Mouse (Mus musculus) CH12.LX (cell line): ENCODE results near the gene Stat1. TPM values are rescaled to one million over a fixed set of nuclear protein-coding genes. Genes with fewer than 3 reads are reported as not detected.

Source experiments
- DNase-seq: peaks from one replicate; pipeline ENCODE4 v3.0.0-alpha.2; 2013; ENCODE audit errors: extremely low read depth
- H3K27ac ChIP-seq: 2 replicates; pipeline ENCODE4 v1.5.1; 2012; ENCODE audit warnings: low read depth, mild to moderate bottlenecking, control low read depth, moderate library complexity; ENCODE audit not compliant: insufficient read depth
- H3K27me3 ChIP-seq: replicated peaks from 2 replicates; pipeline ENCODE3; 2012; ENCODE audit warnings: inconsistent platforms
- H3K36me3 ChIP-seq, 2 experiments: replicated peaks in 1 of 2; 2 replicates each; pipeline versions ENCODE3 to v1.6.1; 2012; ENCODE audit warnings: inconsistent platforms in 1 of 2, low read length in 1 of 2, mild to moderate bottlenecking in 1 of 2, mixed read lengths in 1 of 2, moderate library complexity in 1 of 2; ENCODE audit not compliant: control insufficient read depth in 1 of 2, insufficient read depth in 1 of 2
- H3K4me1 ChIP-seq, 2 experiments: 2 replicates each; pipeline ENCODE4 v1.6.1; 2012; ENCODE audit warnings: inconsistent platforms in 1 of 2, moderate library complexity in 1 of 2; ENCODE audit not compliant: insufficient read depth in 2 of 2, control insufficient read depth in 1 of 2
- H3K4me2 ChIP-seq: 2 replicates; pipeline ENCODE4 v1.6.1; 2012; ENCODE audit warnings: low read depth, mild to moderate bottlenecking, control low read depth; ENCODE audit not compliant: poor library complexity, insufficient read depth, severe bottlenecking
- H3K4me3 ChIP-seq, 3 experiments: fragments of 150-350 bp in 1 of 3; sonication (generic) in 1 of 3; replicated peaks in 1 of 3; 2 replicates each; pipeline versions ENCODE3 to v1.5.1; 2011 to 2012; ENCODE audit warnings: low read depth in 2 of 3, low read length in 2 of 3, mild to moderate bottlenecking in 2 of 3, moderate library complexity in 2 of 3, control low read depth in 1 of 3, improper control_type of control experiment in 1 of 3, inconsistent platforms in 1 of 3, mixed read lengths in 1 of 3; ENCODE audit not compliant: poor library complexity in 1 of 3
- H3K79me2 ChIP-seq: replicated peaks from 2 replicates; pipeline ENCODE4 v1.6.1; 2012; ENCODE audit warnings: mild to moderate bottlenecking, moderate library complexity; ENCODE audit not compliant: control insufficient read depth, poor library complexity, insufficient read depth, severe bottlenecking; ENCODE audit errors: extremely low read depth
- H3K9ac ChIP-seq: 2 replicates; pipeline ENCODE4 v1.6.1; 2012; ENCODE audit warnings: low read depth, mild to moderate bottlenecking, control low read depth, moderate library complexity; ENCODE audit not compliant: insufficient read depth
- H3K9me3 ChIP-seq: replicated peaks from 2 replicates; pipeline ENCODE3; 2012; ENCODE audit warnings: low read length, inconsistent platforms, mixed read lengths
- BHLHE40 ChIP-seq: IDR thresholded peaks from 2 replicates; pipeline ENCODE4 v1.6.1; 2011; ENCODE audit warnings: mild to moderate bottlenecking, low read depth, low read length, improper control_type of control experiment
- CHD2 ChIP-seq: IDR thresholded peaks from 2 replicates; pipeline ENCODE4 v1.6.1; 2011; ENCODE audit warnings: low read length, improper control_type of control experiment
- ELF1 ChIP-seq: IDR thresholded peaks from 2 replicates; pipeline ENCODE4 v1.6.1; 2014; ENCODE audit warnings: low read depth, mild to moderate bottlenecking, inconsistent platforms, low read length, improper control_type of control experiment
- EP300 ChIP-seq: IDR thresholded peaks from 2 replicates; pipeline ENCODE4 v1.6.1; 2011; ENCODE audit warnings: low read length, improper control_type of control experiment
- GABPA ChIP-seq: IDR thresholded peaks from 2 replicates; pipeline ENCODE4 v1.6.1; 2012; ENCODE audit warnings: low read depth, low read length, improper control_type of control experiment, inconsistent platforms; ENCODE audit not compliant: insufficient replicate concordance
- HCFC1 ChIP-seq: IDR thresholded peaks from 2 replicates; pipeline ENCODE4 v1.6.1; 2012; ENCODE audit warnings: low read depth, mild to moderate bottlenecking, inconsistent platforms, low read length, improper control_type of control experiment
- IRF4 ChIP-seq: IDR thresholded peaks from 2 replicates; pipeline ENCODE4 v1.6.1; 2014; ENCODE audit warnings: low read depth, mild to moderate bottlenecking, inconsistent platforms, low read length, improper control_type of control experiment
- JUN ChIP-seq: IDR thresholded peaks from 2 replicates; pipeline ENCODE4 v1.6.1; 2011; ENCODE audit warnings: low read depth, mild to moderate bottlenecking, low read length, improper control_type of control experiment, moderate library complexity; ENCODE audit not compliant: insufficient read depth
- JUND ChIP-seq: conservative IDR thresholded peaks from 2 replicates; pipeline ENCODE4 v1.6.1; 2011; ENCODE audit warnings: low read depth, low read length, improper control_type of control experiment
- KAT2A ChIP-seq: IDR thresholded peaks from 2 replicates; pipeline ENCODE4 v1.6.1; 2012; ENCODE audit warnings: low read length, improper control_type of control experiment, inconsistent platforms; ENCODE audit not compliant: insufficient replicate concordance
- MAFK ChIP-seq: IDR thresholded peaks from 2 replicates; pipeline ENCODE4 v1.6.1; 2011; ENCODE audit warnings: low read length, improper control_type of control experiment; ENCODE audit not compliant: insufficient replicate concordance
- MAZ ChIP-seq: IDR thresholded peaks from 2 replicates; pipeline ENCODE4 v1.6.1; 2012; ENCODE audit warnings: low read depth, mild to moderate bottlenecking, inconsistent platforms, low read length, improper control_type of control experiment, moderate library complexity
- MEF2A ChIP-seq: IDR thresholded peaks from 2 replicates; pipeline ENCODE4 v1.6.1; 2014; ENCODE audit warnings: low read depth, mild to moderate bottlenecking, inconsistent platforms, low read length, improper control_type of control experiment, borderline replicate concordance
- RAD21 ChIP-seq: IDR thresholded peaks from 2 replicates; pipeline ENCODE4 v1.6.1; 2011; ENCODE audit warnings: low read depth, mild to moderate bottlenecking, low read length, improper control_type of control experiment, moderate library complexity
- SIN3A ChIP-seq: IDR thresholded peaks from 2 replicates; pipeline ENCODE4 v1.6.1; 2012; ENCODE audit warnings: low read length, improper control_type of control experiment, inconsistent platforms
- SMC3 ChIP-seq: IDR thresholded peaks from 2 replicates; pipeline ENCODE4 v1.6.1; 2011; ENCODE audit warnings: low read depth, low read length, improper control_type of control experiment
- TBP ChIP-seq: conservative IDR thresholded peaks from 2 replicates; pipeline ENCODE4 v1.6.1; 2011; ENCODE audit warnings: low read depth, low read length, improper control_type of control experiment
- TCF12 ChIP-seq: IDR thresholded peaks from 2 replicates; pipeline ENCODE4 v1.6.1; 2014; ENCODE audit warnings: low read depth, mild to moderate bottlenecking, inconsistent platforms, low read length, improper control_type of control experiment
- USF2 ChIP-seq: conservative IDR thresholded peaks from 2 replicates; pipeline ENCODE4 v1.6.1; 2011; ENCODE audit warnings: low read depth, low read length, improper control_type of control experiment
- ZC3H11A ChIP-seq: IDR thresholded peaks from 2 replicates; pipeline ENCODE4 v1.6.1; 2012; ENCODE audit warnings: low read depth, mild to moderate bottlenecking, inconsistent platforms, low read length, improper control_type of control experiment
- ZKSCAN1 ChIP-seq: IDR thresholded peaks from 2 replicates; pipeline ENCODE4 v1.6.1; 2012; ENCODE audit warnings: low read depth, inconsistent platforms, low read length, improper control_type of control experiment, borderline replicate concordance
- ZMIZ1 ChIP-seq: IDR thresholded peaks from 2 replicates; pipeline ENCODE4 v1.6.1; 2012; ENCODE audit warnings: low read depth, mild to moderate bottlenecking, inconsistent platforms, low read length, improper control_type of control experiment
- dilution Hi-C: fragments of 300-500 bp; cut with MboI; formaldehyde crosslinking; loops from 2 replicates; pipeline ENCODE4 v1.14.3; 2020; ENCODE audit warnings: low sequenced_read_pairs; ENCODE audit not compliant: extremely low pct_unique_long_range_greater_than_20kb, extremely low pct_ligation_motif_present
- in situ Hi-C: fragments of 300-500 bp; cut with MboI; formaldehyde crosslinking; loops from 3 replicates; pipeline ENCODE4 v1.14.3; 2019; ENCODE audit warnings: low sequenced_read_pairs, low pct_ligation_motif_present, low pct_unique_long_range_greater_than_20kb, mixed read lengths
- polyA plus RNA-seq: library from polyadenylated mRNA; unstranded; fragments of >175 nt; gene quantifications from 2 replicates; pipeline ENCODE4 v1.2.1, GENCODE M21; 2012; ENCODE audit warnings: low read depth; ENCODE audit not compliant: insufficient read length
- total RNA-seq, 2 experiments: library from RNA; depleted of rRNA; stranded (reverse); fragments of 300-350 nt in 1 of 2; fragments of >200 nt in 1 of 2; gene quantifications; 2 replicates each; pipeline ENCODE4 v1.2.3; 2012 to 2014

Gene Stat1
- total and polyA plus RNA-seq, 3 experiments, result 101 to 179 (median 143) TPM

DNA sequence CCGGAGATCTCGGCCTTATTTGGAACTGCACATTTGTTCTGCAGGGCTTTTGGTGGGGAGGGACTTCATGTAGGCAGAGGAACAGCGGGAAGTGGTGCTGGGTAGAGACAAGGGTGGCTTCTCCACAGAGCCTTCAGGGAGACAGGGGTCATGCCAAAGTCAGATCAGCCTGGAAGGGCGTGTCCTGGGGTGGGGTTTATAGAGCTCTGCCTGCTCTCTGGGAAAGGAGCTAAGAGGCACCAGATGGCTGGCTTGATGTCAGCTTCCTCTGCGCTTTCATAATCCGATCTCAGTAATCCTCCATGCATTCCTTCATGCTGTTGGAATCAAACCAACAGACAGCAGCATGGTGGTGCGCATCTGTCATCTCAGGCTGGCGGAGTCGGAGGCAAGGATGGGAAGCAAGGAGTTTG is 30.7 kb downstream of the Stat1 start:
- Histone ChIP-seq H3K27ac (no peak overlapping the region), H3K9ac (no peak overlapping the region), H3K27me3 (no peaks in the 10 kb centered on the region), H3K79me2 (peaks cover 2% of the 10 kb centered on the region; the same call in 1 of the 2 replicates), H3K4me2 (no peak overlapping the region), H3K4me3 (no peak overlapping the region), H3K9me3 (no peaks in the 10 kb centered on the region), H3K4me1 (peaks cover 8 to 60% of the 10 kb centered on the region in 2 experiments; a peak in 3 of 4 replicates), H3K36me3 (peaks cover 92 to 93% of the 10 kb centered on the region in 2 experiments)
- dilution Hi-C loops (no loop called here), in situ Hi-C loops (no loop called here)
- TF ChIP-seq SIN3A, result no peak
- TF ChIP-seq ZMIZ1, result no peak
- TF ChIP-seq MAZ, result no peak
- TF ChIP-seq ZC3H11A, result no peak
- DNase-seq, result no peak

DNA sequence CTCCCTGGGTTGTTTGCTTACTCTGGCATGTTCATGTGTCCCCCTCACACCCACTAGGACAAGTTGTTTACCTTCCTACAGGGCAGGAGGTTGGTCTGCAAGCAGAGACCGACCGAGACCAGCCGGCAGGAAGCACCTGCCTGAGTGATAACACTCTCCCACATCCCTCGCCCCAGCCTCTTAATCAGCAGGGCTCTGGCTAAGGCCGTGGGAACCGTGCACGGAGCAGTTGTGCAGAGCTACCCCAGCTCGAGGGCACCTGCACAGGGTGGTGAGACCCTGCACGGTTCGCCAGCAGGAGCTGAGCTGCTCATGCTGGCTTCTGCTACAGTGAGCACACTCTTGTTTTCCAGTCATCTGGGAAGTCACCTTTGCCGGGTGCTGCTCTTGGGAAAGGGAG is 31.4 kb downstream of the Stat1 start:
- DNase-seq, result no peak
- no peak overlapping the region for H3K4me3 ChIP-seq
- peaks cover 6 to 53% of the 10 kb centered on the region in 2 experiments; a peak in 2 of 4 replicates for H3K4me1 ChIP-seq
- peaks cover under 1% of the 10 kb centered on the region; the same call in 1 of the 2 replicates for H3K79me2 ChIP-seq
- dilution Hi-C loops, result no loop called here
- no peaks in the 10 kb centered on the region for H3K27me3 ChIP-seq
- 0 out of 2 replicates have a peak overlapping the region, but pooled peaks have one; percentile 6 for H3K27ac ChIP-seq
- in situ Hi-C loops, result no loop called here
- H3K9ac ChIP-seq, result no peak overlapping the region
- H3K9me3 ChIP-seq, result no peaks in the 10 kb centered on the region
- no peak overlapping the region for H3K4me2 ChIP-seq
- TF ChIP-seq JUN, result no peak
- no peak for TF ChIP-seq TBP
- TF ChIP-seq ELF1, result no peak
- no peak for TF ChIP-seq JUND
- no peak for TF ChIP-seq SIN3A
- no peak for TF ChIP-seq SMC3
- no peak for TF ChIP-seq ZMIZ1
- no peak for TF ChIP-seq USF2
- no peak for TF ChIP-seq IRF4
- TF ChIP-seq ZKSCAN1, result no peak
- no peak for TF ChIP-seq RAD21
- TF ChIP-seq MEF2A, result no peak
- no peak for TF ChIP-seq MAFK
- no peak for TF ChIP-seq BHLHE40
- TF ChIP-seq GABPA, result no peak
- no peak for TF ChIP-seq EP300
- TF ChIP-seq HCFC1, result no peak
- TF ChIP-seq TCF12, result no peak
- no peak for TF ChIP-seq KAT2A
- TF ChIP-seq CHD2, result no peak
- peaks cover 91 to 94% of the 10 kb centered on the region in 2 experiments for H3K36me3 ChIP-seq
